Comparison of ENCODE assay signal across 40 mouse cellular contexts in genomic region chr4:56713155-56713554, GRCm38 (mm10). TPM values are rescaled to one million over a fixed set of nuclear protein-coding genes. Genes with fewer than 3 reads are reported as not detected.
A peak's percentile ranks its signal among the peaks of the same experiment; 100 is the strongest.
DNase-seq lines count a peak whose midpoint lies in the region; TF ChIP-seq lines count a peak whose summit lies in the region.
"Had no signal": no experiment of that assay in that cellular context is flagged by ENCODE, and none has a peak within 500 bp of the region (broad histone marks: within the 10 kb centered on the region; RNA-seq: fewer than 3 reads in every experiment).

No protein-coding gene starts in this region.

- H3K9me3 ChIP-seq in embryonic facial prominence, embryonic 10.5 days = no peaks in the 10 kb centered on the region
- H3K9me3 ChIP-seq: hindbrain, embryonic 10.5 days; hindbrain, embryonic 15.5 days; kidney, embryonic 15.5 days; limb, embryonic 12.5 days; liver, embryonic 15.5 days; neural tube, embryonic 15.5 days had no signal

- no peaks in the 10 kb centered on the region for H3K36me3 ChIP-seq in embryonic facial prominence, embryonic 10.5 days (replicated peaks)
- H3K36me3 ChIP-seq: hindbrain, embryonic 10.5 days; hindbrain, embryonic 15.5 days; kidney, embryonic 15.5 days; limb, embryonic 12.5 days; liver, embryonic 15.5 days; neural tube, embryonic 15.5 days had no signal

- intact Hi-C loops in left cerebral cortex, postnatal 4 days (cut with DNase I) = no loop called here

- H3K27me3 ChIP-seq in embryonic facial prominence, embryonic 10.5 days (replicated peaks; ENCODE audit: low read depth, poor library complexity, severe bottlenecking) = no peaks in the 10 kb centered on the region
- H3K27me3 ChIP-seq: hindbrain, embryonic 15.5 days; kidney, embryonic 15.5 days; limb, embryonic 12.5 days; liver, embryonic 15.5 days; neural tube, embryonic 15.5 days had no signal

- WGBS in embryonic facial prominence, embryonic 10.5 days = 91% methylated on average over 3 of the region's 3 CpGs

- H3K4me3 ChIP-seq in cortical plate, adult 2 months (ENCODE audit: insufficient read depth, low read length) = no peak overlapping the region
- H3K4me3 ChIP-seq in embryonic facial prominence, embryonic 10.5 days = no peak overlapping the region
- H3K4me3 ChIP-seq: erythroblast, embryonic 14.5 days; hindbrain, embryonic 10.5 days; hindbrain, embryonic 15.5 days; kidney, embryonic 15.5 days; limb, embryonic 12.5 days; liver, embryonic 15.5 days; neural tube, embryonic 15.5 days had no signal

- TF ChIP-seq CTCF in cortical plate, adult 2 months (IDR thresholded peaks at IDR 0.05; ENCODE audit: extremely low read depth, insufficient read depth, low read length) = no peak

- peaks cover 3% of the 10 kb centered on the region for H3K4me1 ChIP-seq in cortical plate, adult 2 months (ENCODE audit: control insufficient read depth, insufficient read depth, low read length)
- H3K4me1 ChIP-seq in embryonic facial prominence, embryonic 10.5 days = peaks cover 11% of the 10 kb centered on the region
- H3K4me1 ChIP-seq: kidney, embryonic 15.5 days; liver, embryonic 15.5 days; neural tube, embryonic 15.5 days had no signal

- peak overlapping the region; percentile 81 for H3K27ac ChIP-seq in cortical plate, adult 2 months (ENCODE audit: insufficient read depth, low read length)
- H3K27ac ChIP-seq in embryonic facial prominence, embryonic 10.5 days (replicated peaks) = no peak overlapping the region
- H3K27ac ChIP-seq: hindbrain, embryonic 10.5 days; hindbrain, embryonic 15.5 days; kidney, embryonic 15.5 days; limb, embryonic 12.5 days; liver, embryonic 15.5 days; neural tube, embryonic 15.5 days; stomach, postnatal 0 days had no signal

- no peak for TF ChIP-seq POLR2A in cortical plate, adult 2 months (IDR thresholded peaks at IDR 0.05; ENCODE audit: extremely low read depth, insufficient read depth, low read length)

- peak; percentile 51 for DNase-seq in left cerebral cortex, adult 11 months (ENCODE audit: low spot score)
- DNase-seq in left cerebral cortex, postnatal 4 days = no peak
- DNase-seq in left cerebral cortex, adult 9 months (ENCODE audit: low spot score in 2 of 2) = peak; percentile 65 to 70
- DNase-seq in right cerebral cortex, postnatal 25 days = peak; percentile 55
- no peak for DNase-seq in embryonic facial prominence, embryonic 10.5 days (ENCODE audit: low spot score)
- no peak for DNase-seq in embryo, embryonic 10.5 days (ENCODE audit: low spot score)
- DNase-seq: adrenal gland, adult 8-10 months; B cell, adult 2 months; cerebellum, adult 8-10 months; cerebellum, postnatal 36 days; forebrain, postnatal 0 days; gastrocnemius, postnatal 14 days; heart, postnatal 14 days; kidney, adult 18-20 months; kidney, postnatal 25 days; lung, embryonic 14.5 days; lung, postnatal 14 days; midbrain, embryonic 14.5 days; retina, postnatal 1 day; thymus, adult 2 months; thymus, postnatal 36 days had no signal

RNA-seq across cellular contexts. Expression of gene Gm26657, which starts 26.7 kb away (rescaled TPM):
- not detected for total RNA-seq in left cerebral cortex, postnatal 4 days (2021)
- polyA plus RNA-seq in cortical plate, adult 2 months (2012; rRNA removed) = not detected in 2 replicates
- not detected in 2 replicates for polyA plus RNA-seq in embryonic facial prominence, embryonic 10.5 days (2016; fragmentation: Nextera tagmentation; extraction: Ambion mirVana)
- total RNA-seq: adrenal gland, adult 8-10 months; adrenal gland, postnatal 4 days; forebrain, postnatal 0 days; gastrocnemius, postnatal 14 days; granulocyte monocyte progenitor cell, adult 5-6 weeks; heart, postnatal 14 days; layer of hippocampus, adult 18-20 months; layer of hippocampus, postnatal 25 days; liver, adult 2 months had no signal
- polyA plus RNA-seq: embryonic facial prominence, embryonic 14.5 days; erythroblast, embryonic 14.5 days; forebrain, embryonic 11.5 days; forebrain, postnatal 0 days; heart, embryonic 14.5 days; hindbrain, embryonic 10.5 days; hindbrain, embryonic 15.5 days; inflammation-experienced regulatory T-cells, adult 6 months; kidney, embryonic 15.5 days; limb, embryonic 12.5 days; liver, adult 2 months; liver, embryonic 15.5 days; lung, embryonic 14.5 days; midbrain, embryonic 14.5 days; neural tube, embryonic 15.5 days; spleen, adult 2 months; stomach, postnatal 0 days; thymus, adult 2 months had no signal

RNA-seq across cellular contexts. Expression of gene Actl7b, which starts 28.1 kb away (rescaled TPM):
- total RNA-seq in left cerebral cortex, postnatal 4 days (2021) = not detected
- 0.11 and 0.17 TPM in 2 replicates for polyA plus RNA-seq in cortical plate, adult 2 months (2012; rRNA removed)
- polyA plus RNA-seq in embryonic facial prominence, embryonic 10.5 days (2016; fragmentation: Nextera tagmentation; extraction: Ambion mirVana) = not detected in 2 replicates
- total RNA-seq: gastrocnemius, postnatal 14 days; granulocyte monocyte progenitor cell, adult 5-6 weeks; layer of hippocampus, adult 18-20 months; liver, adult 2 months had no signal
- polyA plus RNA-seq: embryonic facial prominence, embryonic 14.5 days; erythroblast, embryonic 14.5 days; forebrain, embryonic 11.5 days; forebrain, postnatal 0 days; heart, embryonic 14.5 days; hindbrain, embryonic 10.5 days; hindbrain, embryonic 15.5 days; inflammation-experienced regulatory T-cells, adult 6 months; kidney, embryonic 15.5 days; liver, adult 2 months; liver, embryonic 15.5 days; lung, embryonic 14.5 days; midbrain, embryonic 14.5 days; neural tube, embryonic 15.5 days; spleen, adult 2 months; stomach, postnatal 0 days had no signal

RNA-seq across cellular contexts. Expression of gene Actl7a, which starts 30.1 kb away (rescaled TPM):
- total RNA-seq in left cerebral cortex, postnatal 4 days (2021) = not detected
- polyA plus RNA-seq in cortical plate, adult 2 months (2012; rRNA removed) = not detected in 2 replicates
- not detected in 2 replicates for polyA plus RNA-seq in embryonic facial prominence, embryonic 10.5 days (2016; fragmentation: Nextera tagmentation; extraction: Ambion mirVana)
- total RNA-seq: adrenal gland, adult 8-10 months; adrenal gland, postnatal 4 days; forebrain, postnatal 0 days; gastrocnemius, postnatal 14 days; granulocyte monocyte progenitor cell, adult 5-6 weeks; heart, postnatal 14 days; layer of hippocampus, adult 18-20 months; layer of hippocampus, postnatal 25 days; liver, adult 2 months had no signal
- polyA plus RNA-seq: embryonic facial prominence, embryonic 14.5 days; erythroblast, embryonic 14.5 days; forebrain, postnatal 0 days; heart, embryonic 14.5 days; hindbrain, embryonic 10.5 days; hindbrain, embryonic 15.5 days; inflammation-experienced regulatory T-cells, adult 6 months; kidney, embryonic 15.5 days; limb, embryonic 12.5 days; liver, adult 2 months; liver, embryonic 15.5 days; lung, embryonic 14.5 days; midbrain, embryonic 14.5 days; neural tube, embryonic 15.5 days; spleen, adult 2 months; stomach, postnatal 0 days had no signal

Comparison
In these comparisons a context has a peak if more than half of its experiments do, and no peak if none do; other contexts are left out.
1. DNase-seq: peak in left cerebral cortex, adult 11 months (single experiment), left cerebral cortex, adult 9 months (2 of 2) and right cerebral cortex, postnatal 25 days (single experiment); none in left cerebral cortex, postnatal 4 days (single experiment), embryonic facial prominence, embryonic 10.5 days (single experiment) and embryo, embryonic 10.5 days (single experiment).